In the genomic region with DNA sequence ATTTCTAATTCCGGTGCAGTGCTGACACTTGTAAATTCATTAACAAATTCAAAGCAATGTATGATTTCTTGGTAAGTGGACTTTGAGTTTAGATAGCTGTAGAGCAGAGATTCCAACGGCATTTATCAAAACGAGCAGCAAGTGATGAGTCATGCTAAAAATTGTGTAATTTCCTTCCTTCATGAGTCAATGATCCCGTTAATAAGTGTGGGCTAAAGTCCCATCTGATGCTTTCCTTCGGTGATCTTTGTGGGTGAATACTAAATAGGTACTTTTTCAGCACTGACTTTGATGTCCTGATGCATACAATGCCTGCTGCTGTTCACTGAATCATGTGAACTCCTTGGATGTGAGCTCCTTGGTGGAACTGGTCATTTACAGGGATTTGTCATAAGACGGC, we compare ENCODE assay signal across 9 mouse cellular contexts.
DNase-seq lines count a peak whose midpoint lies in the region; ATAC-seq lines count a peak whose summit lies in the region.
"Had no signal": no experiment of that assay in that cellular context is flagged by ENCODE, and none has a peak within 500 bp of the region (broad histone marks: within the 10 kb centered on the region; RNA-seq: fewer than 3 reads in every experiment).

No protein-coding gene starts in this region.

- peak; percentile 2 for DNase-seq in adrenal gland, postnatal 10 days
- DNase-seq in adrenal gland, adult 18-20 months (ENCODE audit: low spot score in 2 of 2): no peak
- DNase-seq in lung, postnatal 36 days: peak; percentile 1
- no peak for DNase-seq in lung, postnatal 4 days
- DNase-seq in urinary bladder, postnatal 25 days (ENCODE audit: low spot score): no peak
- DNase-seq in ovary, adult 18-20 months (ENCODE audit: low spot score): no peak
- DNase-seq in thymus, postnatal 36 days: no peak
- DNase-seq: gastrocnemius, postnatal 25 days had no signal

- ATAC-seq in inflammation-experienced regulatory T-cells, adult 6 months: peak; percentile 62

Comparison
In these comparisons a context has a peak if more than half of its experiments do, and no peak if none do; other contexts are left out.
1. DNase-seq: peak in adrenal gland, postnatal 10 days (single experiment) and lung, postnatal 36 days (single experiment); none in adrenal gland, adult 18-20 months (0 of 2), lung, postnatal 4 days (0 of 2), urinary bladder, postnatal 25 days (single experiment), ovary, adult 18-20 months (single experiment) and thymus, postnatal 36 days (0 of 2).